Mouse (Mus musculus): ENCODE measurements around the gene Snupn. TPM values are rescaled to one million over a fixed set of nuclear protein-coding genes. Genes with fewer than 3 reads are reported as not detected.
"Not testable (repeated sequence)": the region's sequence is repeated elsewhere in the genome, so short reads cannot be mapped to it uniquely, and the experiment has no call there.

The Snupn gene
- polyA plus RNA-seq, 1 experiment, result 6.3 TPM

GRCm38 (mm10) chr9:56929496-56929895 lies 21.2 kb upstream of the Snupn start:
- 88% methylated on average over 4 of the region's 4 CpGs for WGBS
- H3K4me1 ChIP-seq (replicated peaks; ENCODE audit: control insufficient read depth, insufficient read depth, low read length), result peaks cover 34% of the 10 kb centered on the region
- TF ChIP-seq POLR2A (IDR thresholded peaks at IDR 0.05; ENCODE audit: control insufficient read depth, extremely low read depth, insufficient read depth, low read length, poor library complexity) (no peak), CTCF (IDR thresholded peaks at IDR 0.05; ENCODE audit: borderline replicate concordance, control insufficient read depth, extremely low read depth, insufficient read depth, low read length, poor library complexity) (no peak)
- H3K36me3 ChIP-seq (ENCODE audit: control insufficient read depth, insufficient read depth, low read length), result no peaks in the 10 kb centered on the region
- DNase-seq, result no peak
- no peak overlapping the region for H3K27ac ChIP-seq (ENCODE audit: control insufficient read depth, insufficient read depth, low read length)
- no peak overlapping the region for H3K4me3 ChIP-seq (ENCODE audit: control insufficient read depth, insufficient read depth, low read length)
- H3K27me3 ChIP-seq (ENCODE audit: control insufficient read depth, insufficient read depth, low read length), result no peaks in the 10 kb centered on the region

GRCm38 (mm10) chr9:56930556-56930955 lies 20.1 kb upstream of the Snupn start:
- H3K27me3 ChIP-seq (ENCODE audit: control insufficient read depth, insufficient read depth, low read length), result no peaks in the 10 kb centered on the region
- no peak for TF ChIP-seq CTCF (IDR thresholded peaks at IDR 0.05; ENCODE audit: borderline replicate concordance, control insufficient read depth, extremely low read depth, insufficient read depth, low read length, poor library complexity)
- TF ChIP-seq POLR2A (IDR thresholded peaks at IDR 0.05; ENCODE audit: control insufficient read depth, extremely low read depth, insufficient read depth, low read length, poor library complexity), result no peak
- WGBS, result 83% methylated on average over 1 of the region's 1 CpGs

GRCm38 (mm10) chr9:56936861-56937222 lies 13.8 kb upstream of the Snupn start:
- DNase-seq, result no peak
- 22% methylated on average over 6 of the region's 6 CpGs for WGBS
- Histone ChIP-seq H3K4me3 (ENCODE audit: control insufficient read depth, insufficient read depth, low read length) (peak overlapping the region; percentile 84; the same call in 1 of the 2 replicates), H3K36me3 (ENCODE audit: control insufficient read depth, insufficient read depth, low read length) (no peaks in the 10 kb centered on the region), H3K27ac (ENCODE audit: control insufficient read depth, insufficient read depth, low read length) (no peak overlapping the region), H3K4me1 (replicated peaks; ENCODE audit: control insufficient read depth, insufficient read depth, low read length) (peaks cover 5% of the 10 kb centered on the region), H3K27me3 (ENCODE audit: control insufficient read depth, insufficient read depth, low read length) (no peaks in the 10 kb centered on the region)
- no peak for TF ChIP-seq POLR2A (IDR thresholded peaks at IDR 0.05; ENCODE audit: control insufficient read depth, extremely low read depth, insufficient read depth, low read length, poor library complexity)
- no peak for TF ChIP-seq CTCF (IDR thresholded peaks at IDR 0.05; ENCODE audit: borderline replicate concordance, control insufficient read depth, extremely low read depth, insufficient read depth, low read length, poor library complexity)

More at GRCm38 (mm10) chr9:56930556-56930955, 20.1 kb upstream of the Snupn start:
- H3K4me1 ChIP-seq (replicated peaks; ENCODE audit: control insufficient read depth, insufficient read depth, low read length), result peaks cover 26% of the 10 kb centered on the region
- no peak overlapping the region for H3K4me3 ChIP-seq (ENCODE audit: control insufficient read depth, insufficient read depth, low read length)
- H3K27ac ChIP-seq (ENCODE audit: control insufficient read depth, insufficient read depth, low read length), result no peak overlapping the region
- DNase-seq, result no peak
- H3K36me3 ChIP-seq (ENCODE audit: control insufficient read depth, insufficient read depth, low read length), result no peaks in the 10 kb centered on the region

GRCm38 (mm10) chr9:56937223-56938160 lies 13.2 kb upstream of the Snupn start, which contains the start of gene Imp3:
Gene Imp3, plus strand, starts transcription at chr9:56937475.
- TF ChIP-seq CTCF (IDR thresholded peaks at IDR 0.05; ENCODE audit: borderline replicate concordance, control insufficient read depth, extremely low read depth, insufficient read depth, low read length, poor library complexity), result no peak
- TF ChIP-seq POLR2A (IDR thresholded peaks at IDR 0.05; ENCODE audit: control insufficient read depth, extremely low read depth, insufficient read depth, low read length, poor library complexity), result peak; percentile 79; the same call in 1 of the 2 replicates
- WGBS, result under 1% methylated on average over 73 of the region's 73 CpGs

DNA sequence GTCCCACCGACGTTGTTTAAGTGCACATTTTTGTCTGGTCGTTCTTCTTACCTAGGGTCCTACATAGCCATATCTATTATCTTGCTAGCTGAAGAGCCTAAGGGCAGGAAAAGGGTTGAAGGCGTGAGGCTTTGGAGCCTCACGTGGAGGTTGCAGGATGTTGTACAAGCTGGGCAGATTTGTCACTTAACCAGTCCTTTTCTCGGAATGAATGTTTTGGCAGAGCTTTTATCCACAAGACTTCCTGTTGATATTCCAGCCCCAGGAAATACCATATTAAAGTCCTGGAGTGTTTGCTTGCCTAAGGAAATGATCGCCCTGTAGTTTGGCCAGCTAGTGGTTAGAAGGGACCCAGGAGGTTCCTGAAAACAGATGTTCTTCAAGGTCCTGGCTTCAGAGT lies 12.3 kb upstream of the Snupn start:
- Histone ChIP-seq H3K27ac (ENCODE audit: control insufficient read depth, insufficient read depth, low read length) (no peak overlapping the region), H3K27me3 (ENCODE audit: control insufficient read depth, insufficient read depth, low read length) (no peaks in the 10 kb centered on the region), H3K4me1 (replicated peaks; ENCODE audit: control insufficient read depth, insufficient read depth, low read length) (peaks cover 5% of the 10 kb centered on the region), H3K36me3 (ENCODE audit: control insufficient read depth, insufficient read depth, low read length) (no peaks in the 10 kb centered on the region), H3K4me3 (ENCODE audit: control insufficient read depth, insufficient read depth, low read length) (0 out of 2 replicates have a peak overlapping the region, but pooled peaks have one; percentile 22)
- no peak for DNase-seq
- WGBS, result under 1% methylated on average over 7 of the region's 7 CpGs
- TF ChIP-seq CTCF (IDR thresholded peaks at IDR 0.05; ENCODE audit: borderline replicate concordance, control insufficient read depth, extremely low read depth, insufficient read depth, low read length, poor library complexity) (no peak), POLR2A (IDR thresholded peaks at IDR 0.05; ENCODE audit: control insufficient read depth, extremely low read depth, insufficient read depth, low read length, poor library complexity) (no peak)

More at GRCm38 (mm10) chr9:56937223-56938160, 13.2 kb upstream of the Snupn start, which contains the start of gene Imp3:
- Histone ChIP-seq H3K36me3 (ENCODE audit: control insufficient read depth, insufficient read depth, low read length) (no peaks in the 10 kb centered on the region), H3K4me1 (replicated peaks; ENCODE audit: control insufficient read depth, insufficient read depth, low read length) (peaks cover 5% of the 10 kb centered on the region), H3K27ac (ENCODE audit: control insufficient read depth, insufficient read depth, low read length) (peak within 1 kb of the TSS; percentile 65), H3K27me3 (ENCODE audit: control insufficient read depth, insufficient read depth, low read length) (no peaks in the 10 kb centered on the region), H3K4me3 (ENCODE audit: control insufficient read depth, insufficient read depth, low read length) (peak within 1 kb of the TSS; percentile 84)
- peak; percentile 89 for DNase-seq

GRCm38 (mm10) chr9:56947481-56947880 lies 3.2 kb upstream of the Snupn start:
- H3K4me1 ChIP-seq (replicated peaks; ENCODE audit: control insufficient read depth, insufficient read depth, low read length); H3K4me3 ChIP-seq (ENCODE audit: control insufficient read depth, insufficient read depth, low read length); H3K27me3 ChIP-seq (ENCODE audit: control insufficient read depth, insufficient read depth, low read length); H3K36me3 ChIP-seq (ENCODE audit: control insufficient read depth, insufficient read depth, low read length); H3K27ac ChIP-seq (ENCODE audit: control insufficient read depth, insufficient read depth, low read length): not testable (repeated sequence)
- DNase-seq, result peak; percentile 56
- WGBS, result 31% methylated on average over 3 of the region's 3 CpGs

DNA sequence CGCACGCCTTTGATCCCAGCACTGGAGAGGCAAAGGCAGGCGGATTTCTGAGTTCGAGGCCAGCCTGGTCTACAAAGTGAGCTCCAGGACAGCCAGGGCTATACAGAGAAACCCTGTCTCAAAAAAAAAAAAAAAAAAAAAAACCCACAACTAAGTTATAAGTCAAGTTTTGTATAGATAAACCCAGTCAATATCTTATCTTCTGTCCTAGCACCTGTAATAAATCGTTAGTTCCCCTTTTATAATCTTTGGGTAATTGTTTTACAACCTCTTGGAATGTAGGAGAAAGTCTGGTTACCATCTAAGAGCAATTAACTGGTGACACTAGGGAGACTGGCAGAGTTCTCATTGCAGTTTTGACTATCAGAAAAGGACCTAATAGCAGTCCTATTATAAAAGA lies 2.0 kb upstream of the Snupn start:
- not testable (repeated sequence) for H3K4me3 ChIP-seq (ENCODE audit: control insufficient read depth, insufficient read depth, low read length); H3K4me1 ChIP-seq (replicated peaks; ENCODE audit: control insufficient read depth, insufficient read depth, low read length); H3K27ac ChIP-seq (ENCODE audit: control insufficient read depth, insufficient read depth, low read length); H3K27me3 ChIP-seq (ENCODE audit: control insufficient read depth, insufficient read depth, low read length); H3K36me3 ChIP-seq (ENCODE audit: control insufficient read depth, insufficient read depth, low read length); DNase-seq
- WGBS, result 83% methylated on average over 5 of the region's 5 CpGs
